Mouse (Mus musculus): ENCODE data around the gene Ralgps1.

DNA sequence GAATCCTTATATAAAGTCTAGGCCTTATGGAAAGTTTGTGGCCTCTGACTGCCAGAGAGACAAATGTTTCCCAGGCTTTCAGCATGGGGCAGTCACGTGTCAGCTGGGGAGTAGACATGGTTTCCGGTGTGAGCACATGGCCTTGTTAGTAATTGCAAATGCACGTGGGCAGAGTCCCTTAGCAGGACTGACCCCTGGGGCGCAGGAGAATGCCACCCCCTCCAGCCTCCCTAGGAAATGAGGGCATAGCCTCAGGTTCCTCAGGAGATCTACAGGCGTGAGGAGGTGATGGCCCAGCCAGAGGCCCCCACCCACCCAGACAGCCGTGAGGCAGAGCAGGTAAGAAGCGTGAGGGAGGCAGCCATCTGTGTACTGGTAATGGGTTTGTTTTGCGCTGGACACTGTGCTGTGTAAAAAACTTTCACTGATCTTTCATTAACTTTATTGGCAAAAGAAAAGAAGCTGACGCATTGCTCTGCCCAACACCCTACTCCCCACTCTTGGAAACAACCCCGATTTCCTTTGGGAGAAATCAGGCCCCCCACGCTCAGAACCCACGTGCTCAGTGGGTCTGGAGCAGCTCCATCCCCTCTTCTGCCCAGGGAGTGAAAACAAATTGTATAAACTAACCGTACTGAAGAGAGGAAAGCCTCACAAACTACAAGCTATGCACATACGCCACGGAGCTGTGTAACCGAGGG, 191.2 kb downstream of the Ralgps1 start:
- TF ChIP-seq POLR2A (IDR thresholded peaks at IDR 0.05; ENCODE audit: insufficient read depth, low read depth, low read length), result no peak
- no peak for TF ChIP-seq CTCF (IDR thresholded peaks at IDR 0.05; ENCODE audit: insufficient read depth, low read depth, low read length)
